Mouse (Mus musculus): ENCODE data around the gene Zdhhc12. TPM values are rescaled to one million over a fixed set of nuclear protein-coding genes. Genes with fewer than 3 reads are reported as not detected.

The Zdhhc12 gene
- polyA plus RNA-seq, 1 experiment from 2014 or later, result 30.9 TPM

GRCm38 (mm10) chr2:30067031-30067888 is 26.2 kb downstream of the Zdhhc12 start:
- H3K27me3 ChIP-seq (ENCODE audit: control insufficient read depth, insufficient read depth, low read length), result no peaks in the 10 kb centered on the region
- H3K9me3 ChIP-seq (replicated peaks; ENCODE audit: control insufficient read depth, low read length), result no peaks in the 10 kb centered on the region
- H3K4me1 ChIP-seq (ENCODE audit: control insufficient read depth, insufficient read depth, low read length), result no peaks in the 10 kb centered on the region; the same call in 1 of the 2 replicates
- under 1% methylated on average over 59 of the region's 69 CpGs for WGBS
- H3K4me3 ChIP-seq (ENCODE audit: low read depth, low read length), result peak overlapping the region; percentile 100
- peak overlapping the region; percentile 99 for H3K27ac ChIP-seq (replicated peaks; ENCODE audit: low read depth, low read length)
- ATAC-seq (replicated peaks; ENCODE audit: insufficient number of reproducible peaks, low FRiP score, low TSS enrichment, low read depth), result peak; percentile 6
- H3K4me2 ChIP-seq (ENCODE audit: low read depth, low read length), result peak overlapping the region; percentile 60
- DNase-seq (ENCODE audit: low spot score), result peak; percentile 64
- peaks cover 9% of the 10 kb centered on the region; the same call in 1 of the 2 replicates for H3K36me3 ChIP-seq (replicated peaks; ENCODE audit: control insufficient read depth, insufficient read depth, low read depth, low read length)
- peak overlapping the region; percentile 100 for H3K9ac ChIP-seq (replicated peaks; ENCODE audit: low read length)

- no peaks in the 10 kb centered on the region for H3K9me3 ChIP-seq (replicated peaks; ENCODE audit: control insufficient read depth, low read length)
- peak; percentile 91 for ATAC-seq (replicated peaks; ENCODE audit: insufficient number of reproducible peaks, low FRiP score, low TSS enrichment, low read depth)
- DNase-seq (ENCODE audit: low spot score), result peak; percentile 96
- WGBS, result 0% methylated on average over 37 of the region's 101 CpGs
- H3K9ac ChIP-seq (replicated peaks; ENCODE audit: low read length), result peak overlapping the region; percentile 100
- peak overlapping the region; percentile 99 for H3K27ac ChIP-seq (replicated peaks; ENCODE audit: low read depth, low read length)
- peaks cover 9% of the 10 kb centered on the region; the same call in 1 of the 2 replicates for H3K36me3 ChIP-seq (replicated peaks; ENCODE audit: control insufficient read depth, insufficient read depth, low read depth, low read length)
- H3K4me3 ChIP-seq (ENCODE audit: low read depth, low read length), result peak overlapping the region; percentile 100
- no peaks in the 10 kb centered on the region for H3K27me3 ChIP-seq (ENCODE audit: control insufficient read depth, insufficient read depth, low read length)
- peak overlapping the region; percentile 54 for H3K4me2 ChIP-seq (ENCODE audit: low read depth, low read length)
- no peaks in the 10 kb centered on the region; the same call in 1 of the 2 replicates for H3K4me1 ChIP-seq (ENCODE audit: control insufficient read depth, insufficient read depth, low read length)
Measured at GRCm38 (mm10) chr2:30066046-30066901, 27.2 kb downstream of the Zdhhc12 start.

- H3K4me2 ChIP-seq (ENCODE audit: low read depth, low read length), result peak overlapping the region; percentile 44; the same call in 1 of the 2 replicates
- 34% methylated on average over 3 of the region's 3 CpGs for WGBS
- DNase-seq (ENCODE audit: low spot score), result no peak
- H3K9ac ChIP-seq (replicated peaks; ENCODE audit: low read length), result peak overlapping the region; percentile 80; the same call in 1 of the 2 replicates
- H3K9me3 ChIP-seq (replicated peaks; ENCODE audit: control insufficient read depth, low read length), result no peaks in the 10 kb centered on the region
- H3K4me3 ChIP-seq (ENCODE audit: low read depth, low read length), result peak overlapping the region; percentile 7; the same call in 1 of the 2 replicates
- H3K4me1 ChIP-seq (ENCODE audit: control insufficient read depth, insufficient read depth, low read length), result no peaks in the 10 kb centered on the region; the same call in 1 of the 2 replicates
- peaks cover 6% of the 10 kb centered on the region; the same call in 1 of the 2 replicates for H3K36me3 ChIP-seq (replicated peaks; ENCODE audit: control insufficient read depth, insufficient read depth, low read depth, low read length)
- H3K27me3 ChIP-seq (ENCODE audit: control insufficient read depth, insufficient read depth, low read length), result no peaks in the 10 kb centered on the region
- no peak overlapping the region for H3K27ac ChIP-seq (replicated peaks; ENCODE audit: low read depth, low read length)
- no peak for ATAC-seq (replicated peaks; ENCODE audit: insufficient number of reproducible peaks, low FRiP score, low TSS enrichment, low read depth)
Measured at GRCm38 (mm10) chr2:30064298-30064697, 29.1 kb downstream of the Zdhhc12 start.

GRCm38 (mm10) chr2:30063791-30064190 is 29.7 kb downstream of the Zdhhc12 start:
- WGBS, result 12% methylated on average over 3 of the region's 3 CpGs
- Histone ChIP-seq H3K27me3 (ENCODE audit: control insufficient read depth, insufficient read depth, low read length) (no peaks in the 10 kb centered on the region), H3K9me3 (replicated peaks; ENCODE audit: control insufficient read depth, low read length) (no peaks in the 10 kb centered on the region), H3K27ac (replicated peaks; ENCODE audit: low read depth, low read length) (no peak overlapping the region), H3K36me3 (replicated peaks; ENCODE audit: control insufficient read depth, insufficient read depth, low read depth, low read length) (peaks cover 3% of the 10 kb centered on the region; the same call in 1 of the 2 replicates), H3K4me1 (ENCODE audit: control insufficient read depth, insufficient read depth, low read length) (no peaks in the 10 kb centered on the region; the same call in 1 of the 2 replicates), H3K9ac (replicated peaks; ENCODE audit: low read length) (peak overlapping the region; percentile 80), H3K4me3 (ENCODE audit: low read depth, low read length) (peak overlapping the region; percentile 38; the same call in 1 of the 2 replicates), H3K4me2 (ENCODE audit: low read depth, low read length) (peak overlapping the region; percentile 44)
- ATAC-seq (replicated peaks; ENCODE audit: insufficient number of reproducible peaks, low FRiP score, low TSS enrichment, low read depth) (no peak), DNase-seq (ENCODE audit: low spot score) (no peak)

GRCm38 (mm10) chr2:30063235-30063634 is 30.2 kb downstream of the Zdhhc12 start:
- H3K4me3 ChIP-seq (ENCODE audit: low read depth, low read length), result peak overlapping the region; percentile 38
- no peaks in the 10 kb centered on the region for H3K9me3 ChIP-seq (replicated peaks; ENCODE audit: control insufficient read depth, low read length)
- peak overlapping the region; percentile 85 for H3K27ac ChIP-seq (replicated peaks; ENCODE audit: low read depth, low read length)
- H3K4me1 ChIP-seq (ENCODE audit: control insufficient read depth, insufficient read depth, low read length), result no peaks in the 10 kb centered on the region; the same call in 1 of the 2 replicates
- no peak for DNase-seq (ENCODE audit: low spot score)
- no peaks in the 10 kb centered on the region for H3K27me3 ChIP-seq (ENCODE audit: control insufficient read depth, insufficient read depth, low read length)
- ATAC-seq (replicated peaks; ENCODE audit: insufficient number of reproducible peaks, low FRiP score, low TSS enrichment, low read depth), result no peak
- peak overlapping the region; percentile 44 for H3K4me2 ChIP-seq (ENCODE audit: low read depth, low read length)
- WGBS, result 8% methylated on average over 8 of the region's 8 CpGs
- peak overlapping the region; percentile 80 for H3K9ac ChIP-seq (replicated peaks; ENCODE audit: low read length)
- H3K36me3 ChIP-seq (replicated peaks; ENCODE audit: control insufficient read depth, insufficient read depth, low read depth, low read length), result no peaks in the 10 kb centered on the region; the same call in none of the 2 replicates

GRCm38 (mm10) chr2:30062249-30063093 is 31.0 kb downstream of the Zdhhc12 start:
- H3K36me3 ChIP-seq (replicated peaks; ENCODE audit: control insufficient read depth, insufficient read depth, low read depth, low read length), result no peaks in the 10 kb centered on the region; the same call in 1 of the 2 replicates
- no peaks in the 10 kb centered on the region; the same call in 1 of the 2 replicates for H3K4me1 ChIP-seq (ENCODE audit: control insufficient read depth, insufficient read depth, low read length)
- WGBS, result under 1% methylated on average over 40 of the region's 40 CpGs
- DNase-seq (ENCODE audit: low spot score) (peak; percentile 84), ATAC-seq (replicated peaks; ENCODE audit: insufficient number of reproducible peaks, low FRiP score, low TSS enrichment, low read depth) (0 out of 2 replicates have a peak, but pooled peaks have one; percentile 22)
- peak overlapping the region; percentile 44 for H3K4me2 ChIP-seq (ENCODE audit: low read depth, low read length)
- H3K4me3 ChIP-seq (ENCODE audit: low read depth, low read length), result peak overlapping the region; percentile 38
- peak overlapping the region; percentile 85 for H3K27ac ChIP-seq (replicated peaks; ENCODE audit: low read depth, low read length)
- no peaks in the 10 kb centered on the region for H3K27me3 ChIP-seq (ENCODE audit: control insufficient read depth, insufficient read depth, low read length)
- H3K9me3 ChIP-seq (replicated peaks; ENCODE audit: control insufficient read depth, low read length), result no peaks in the 10 kb centered on the region
- peak overlapping the region; percentile 80 for H3K9ac ChIP-seq (replicated peaks; ENCODE audit: low read length)
